Mouse (Mus musculus): Measurements from ENCODE around the gene Mettl22. TPM values are rescaled to one million over a fixed set of nuclear protein-coding genes. Genes with fewer than 3 reads are reported as not detected.

Gene Mettl22
- total and polyA plus RNA-seq, 2 experiments: 17.2 to 29.0 TPM

GRCm38 (mm10) chr16:8524163-8524847 lies 53.7 kb downstream of the Mettl22 start:
- TF ChIP-seq CTCF (IDR thresholded peaks at IDR 0.05; ENCODE audit: low read depth, low read length) (no peak), POLR2A (IDR thresholded peaks at IDR 0.05; ENCODE audit: extremely low read depth, insufficient read depth, low read length) (no peak)
- H3K27ac ChIP-seq (replicated peaks; ENCODE audit: insufficient read depth, low read depth, low read length): no peak overlapping the region
- DNase-seq (ENCODE audit: extremely low read depth, low read depth, low spot score): no peak
- WGBS: 89% methylated on average over 16 of the region's 16 CpGs
- peaks cover 26% of the 10 kb centered on the region for H3K4me1 ChIP-seq (ENCODE audit: control insufficient read depth, insufficient read depth, low read length)
- no peaks in the 10 kb centered on the region for H3K27me3 ChIP-seq (ENCODE audit: control insufficient read depth, insufficient read depth, low read length)
- no peak overlapping the region for H3K9ac ChIP-seq (ENCODE audit: low read depth, low read length)
- no peak overlapping the region for H3K4me3 ChIP-seq (ENCODE audit: insufficient read depth, low read depth, low read length)
- H3K36me3 ChIP-seq (ENCODE audit: control insufficient read depth, insufficient read depth, low read length): peaks cover 1% of the 10 kb centered on the region; the same call in 1 of the 2 replicates
- peaks cover 18% of the 10 kb centered on the region for H3K79me2 ChIP-seq (ENCODE audit: control insufficient read depth, insufficient read depth, low read length)

GRCm38 (mm10) chr16:8525293-8525692 lies 54.7 kb downstream of the Mettl22 start:
- H3K27me3 ChIP-seq (ENCODE audit: control insufficient read depth, insufficient read depth, low read length): no peaks in the 10 kb centered on the region
- DNase-seq (ENCODE audit: extremely low read depth, low read depth, low spot score): peak; percentile 74

GRCm38 (mm10) chr16:8525877-8526276 lies 55.3 kb downstream of the Mettl22 start:
- H3K27me3 ChIP-seq (ENCODE audit: control insufficient read depth, insufficient read depth, low read length): no peaks in the 10 kb centered on the region
- H3K79me2 ChIP-seq (ENCODE audit: control insufficient read depth, insufficient read depth, low read length): peaks cover 15% of the 10 kb centered on the region
- no peak for DNase-seq (ENCODE audit: extremely low read depth, low read depth, low spot score)
- H3K4me3 ChIP-seq (ENCODE audit: insufficient read depth, low read depth, low read length): no peak overlapping the region
- no peak overlapping the region for H3K9ac ChIP-seq (ENCODE audit: low read depth, low read length)
- peaks cover 1% of the 10 kb centered on the region; the same call in 1 of the 2 replicates for H3K36me3 ChIP-seq (ENCODE audit: control insufficient read depth, insufficient read depth, low read length)
- no peak overlapping the region for H3K27ac ChIP-seq (replicated peaks; ENCODE audit: insufficient read depth, low read depth, low read length)
- 30% methylated on average over 7 of the region's 7 CpGs for WGBS
- TF ChIP-seq POLR2A (IDR thresholded peaks at IDR 0.05; ENCODE audit: extremely low read depth, insufficient read depth, low read length) (no peak), CTCF (IDR thresholded peaks at IDR 0.05; ENCODE audit: low read depth, low read length) (no peak)
- H3K4me1 ChIP-seq (ENCODE audit: control insufficient read depth, insufficient read depth, low read length): peaks cover 28% of the 10 kb centered on the region

More at GRCm38 (mm10) chr16:8525293-8525692, 54.7 kb downstream of the Mettl22 start:
- Histone ChIP-seq H3K9ac (ENCODE audit: low read depth, low read length) (no peak overlapping the region), H3K36me3 (ENCODE audit: control insufficient read depth, insufficient read depth, low read length) (peaks cover 1% of the 10 kb centered on the region; the same call in 1 of the 2 replicates), H3K79me2 (ENCODE audit: control insufficient read depth, insufficient read depth, low read length) (peaks cover 14% of the 10 kb centered on the region), H3K4me3 (ENCODE audit: insufficient read depth, low read depth, low read length) (no peak overlapping the region), H3K4me1 (ENCODE audit: control insufficient read depth, insufficient read depth, low read length) (peaks cover 26% of the 10 kb centered on the region), H3K27ac (replicated peaks; ENCODE audit: insufficient read depth, low read depth, low read length) (no peak overlapping the region)
- WGBS: 16% methylated on average over 3 of the region's 3 CpGs
- TF ChIP-seq CTCF (IDR thresholded peaks at IDR 0.05; ENCODE audit: low read depth, low read length) (no peak), POLR2A (IDR thresholded peaks at IDR 0.05; ENCODE audit: extremely low read depth, insufficient read depth, low read length) (no peak)

- no peak for TF ChIP-seq CTCF (IDR thresholded peaks at IDR 0.05; ENCODE audit: low read depth, low read length)
- no peak for TF ChIP-seq POLR2A (IDR thresholded peaks at IDR 0.05; ENCODE audit: extremely low read depth, insufficient read depth, low read length)
- Histone ChIP-seq H3K27ac (replicated peaks; ENCODE audit: insufficient read depth, low read depth, low read length) (no peak overlapping the region), H3K27me3 (ENCODE audit: control insufficient read depth, insufficient read depth, low read length) (no peaks in the 10 kb centered on the region), H3K4me1 (ENCODE audit: control insufficient read depth, insufficient read depth, low read length) (peaks cover 31% of the 10 kb centered on the region), H3K79me2 (ENCODE audit: control insufficient read depth, insufficient read depth, low read length) (peaks cover 14% of the 10 kb centered on the region), H3K36me3 (ENCODE audit: control insufficient read depth, insufficient read depth, low read length) (no peaks in the 10 kb centered on the region), H3K9ac (ENCODE audit: low read depth, low read length) (no peak overlapping the region), H3K4me3 (ENCODE audit: insufficient read depth, low read depth, low read length) (no peak overlapping the region)
- no peak for DNase-seq (ENCODE audit: extremely low read depth, low read depth, low spot score)
- WGBS: 89% methylated on average over 1 of the region's 1 CpGs
Measured at GRCm38 (mm10) chr16:8529389-8529788, 58.8 kb downstream of the Mettl22 start.

- Histone ChIP-seq H3K27me3 (ENCODE audit: control insufficient read depth, insufficient read depth, low read length) (no peaks in the 10 kb centered on the region), H3K4me1 (ENCODE audit: control insufficient read depth, insufficient read depth, low read length) (peaks cover 30% of the 10 kb centered on the region), H3K9ac (ENCODE audit: low read depth, low read length) (no peak overlapping the region), H3K27ac (replicated peaks; ENCODE audit: insufficient read depth, low read depth, low read length) (no peak overlapping the region), H3K4me3 (ENCODE audit: insufficient read depth, low read depth, low read length) (no peak overlapping the region), H3K79me2 (ENCODE audit: control insufficient read depth, insufficient read depth, low read length) (peaks cover 18% of the 10 kb centered on the region), H3K36me3 (ENCODE audit: control insufficient read depth, insufficient read depth, low read length) (no peaks in the 10 kb centered on the region)
- TF ChIP-seq CTCF (IDR thresholded peaks at IDR 0.05; ENCODE audit: low read depth, low read length) (no peak), POLR2A (IDR thresholded peaks at IDR 0.05; ENCODE audit: extremely low read depth, insufficient read depth, low read length) (no peak)
- 82% methylated on average over 14 of the region's 14 CpGs for WGBS
- no peak for DNase-seq (ENCODE audit: extremely low read depth, low read depth, low spot score)
Measured at GRCm38 (mm10) chr16:8530018-8530417, 59.4 kb downstream of the Mettl22 start.

- H3K4me1 ChIP-seq (ENCODE audit: control insufficient read depth, insufficient read depth, low read length): peaks cover 19% of the 10 kb centered on the region
- DNase-seq (ENCODE audit: extremely low read depth, low read depth, low spot score): no peak
- H3K27ac ChIP-seq (replicated peaks; ENCODE audit: insufficient read depth, low read depth, low read length): no peak overlapping the region
- 90% methylated on average over 9 of the region's 9 CpGs for WGBS
- TF ChIP-seq CTCF (IDR thresholded peaks at IDR 0.05; ENCODE audit: low read depth, low read length) (no peak), POLR2A (IDR thresholded peaks at IDR 0.05; ENCODE audit: extremely low read depth, insufficient read depth, low read length) (no peak)
- H3K27me3 ChIP-seq (ENCODE audit: control insufficient read depth, insufficient read depth, low read length): no peaks in the 10 kb centered on the region
- H3K9ac ChIP-seq (ENCODE audit: low read depth, low read length): no peak overlapping the region
- H3K36me3 ChIP-seq (ENCODE audit: control insufficient read depth, insufficient read depth, low read length): no peaks in the 10 kb centered on the region
- peaks cover 15% of the 10 kb centered on the region; the same call in 1 of the 2 replicates for H3K79me2 ChIP-seq (ENCODE audit: control insufficient read depth, insufficient read depth, low read length)
- no peak overlapping the region for H3K4me3 ChIP-seq (ENCODE audit: insufficient read depth, low read depth, low read length)
Measured at GRCm38 (mm10) chr16:8532461-8532860, 61.9 kb downstream of the Mettl22 start.
